Mouse (Mus musculus): Measurements from ENCODE around the gene Olfr319. TPM values are rescaled to one million over a fixed set of nuclear protein-coding genes. Genes with fewer than 3 reads are reported as not detected.
"Not testable (repeated sequence)": the region's sequence is repeated elsewhere in the genome, so short reads cannot be mapped to it uniquely, and the experiment has no call there.

The Olfr319 gene
- polyA plus RNA-seq, 1 experiment, result not detected

- Histone ChIP-seq H3K4me1 (ENCODE audit: control insufficient read depth, insufficient read depth, low read length) (no peaks in the 10 kb centered on the region), H3K4me3 (replicated peaks; ENCODE audit: control insufficient read depth, low read depth, low read length) (no peak within 1 kb of the TSS), H3K27ac (ENCODE audit: control insufficient read depth, insufficient read depth, low read depth, low read length, poor library complexity) (no peak within 1 kb of the TSS)
- no peak for TF ChIP-seq POLR2A (IDR thresholded peaks at IDR 0.05; ENCODE audit: borderline replicate concordance, control insufficient read depth, low read depth, low read length)
- TF ChIP-seq CTCF (IDR thresholded peaks at IDR 0.05; ENCODE audit: control insufficient read depth, insufficient read depth, low read length), result no peak
Measured at GRCm38 (mm10) chr11:58723914-58724313, 25.0 kb downstream of the Olfr319 start, which contains the start of gene Olfr318. Gene Olfr318, minus strand, starts transcription at chr11:58724014.

GRCm38 (mm10) chr11:58727896-58728650 lies 29.1 kb downstream of the Olfr319 start:
- 76% methylated on average over 6 of the region's 6 CpGs for WGBS

GRCm38 (mm10) chr11:58733372-58733771 lies 34.4 kb downstream of the Olfr319 start:
- no peak for TF ChIP-seq POLR2A (IDR thresholded peaks at IDR 0.05; ENCODE audit: borderline replicate concordance, control insufficient read depth, low read depth, low read length)
- no peak for TF ChIP-seq CTCF (IDR thresholded peaks at IDR 0.05; ENCODE audit: control insufficient read depth, insufficient read depth, low read length)
- WGBS, result 62% methylated on average over 3 of the region's 3 CpGs
- no peak overlapping the region for H3K4me3 ChIP-seq (replicated peaks; ENCODE audit: control insufficient read depth, low read depth, low read length)
- H3K4me1 ChIP-seq (ENCODE audit: control insufficient read depth, insufficient read depth, low read length), result no peaks in the 10 kb centered on the region
- H3K27ac ChIP-seq (ENCODE audit: control insufficient read depth, insufficient read depth, low read depth, low read length, poor library complexity), result no peak overlapping the region

More at GRCm38 (mm10) chr11:58727896-58728650, 29.1 kb downstream of the Olfr319 start:
- not testable (repeated sequence) for H3K4me1 ChIP-seq (ENCODE audit: control insufficient read depth, insufficient read depth, low read length); H3K4me3 ChIP-seq (replicated peaks; ENCODE audit: control insufficient read depth, low read depth, low read length); H3K27ac ChIP-seq (ENCODE audit: control insufficient read depth, insufficient read depth, low read depth, low read length, poor library complexity)

- WGBS, result 62% methylated on average over 4 of the region's 4 CpGs
- no peak within 1 kb of the TSS for H3K27ac ChIP-seq (ENCODE audit: control insufficient read depth, insufficient read depth, low read depth, low read length, poor library complexity)
- H3K4me3 ChIP-seq (replicated peaks; ENCODE audit: control insufficient read depth, low read depth, low read length), result no peak within 1 kb of the TSS
- H3K4me1 ChIP-seq (ENCODE audit: control insufficient read depth, insufficient read depth, low read length), result no peaks in the 10 kb centered on the region
- TF ChIP-seq POLR2A (IDR thresholded peaks at IDR 0.05; ENCODE audit: borderline replicate concordance, control insufficient read depth, low read depth, low read length), result no peak
- no peak for TF ChIP-seq CTCF (IDR thresholded peaks at IDR 0.05; ENCODE audit: control insufficient read depth, insufficient read depth, low read length)
Measured at GRCm38 (mm10) chr11:58738792-58739262, 39.9 kb downstream of the Olfr319 start, which contains the start of gene Olfr317. Gene Olfr317, minus strand, starts transcription at chr11:58739212.

GRCm38 (mm10) chr11:58751096-58751495 lies 52.1 kb downstream of the Olfr319 start:
- H3K4me1 ChIP-seq (ENCODE audit: control insufficient read depth, insufficient read depth, low read length); H3K4me3 ChIP-seq (replicated peaks; ENCODE audit: control insufficient read depth, low read depth, low read length); H3K27ac ChIP-seq (ENCODE audit: control insufficient read depth, insufficient read depth, low read depth, low read length, poor library complexity): not testable (repeated sequence)
- WGBS, result 76% methylated on average over 18 of the region's 18 CpGs

- Histone ChIP-seq H3K4me1 (ENCODE audit: control insufficient read depth, insufficient read depth, low read length) (no peaks in the 10 kb centered on the region), H3K27ac (ENCODE audit: control insufficient read depth, insufficient read depth, low read depth, low read length, poor library complexity) (no peak within 1 kb of the TSS), H3K4me3 (replicated peaks; ENCODE audit: control insufficient read depth, low read depth, low read length) (no peak within 1 kb of the TSS)
- WGBS, result 83% methylated on average over 2 of the region's 2 CpGs
- TF ChIP-seq POLR2A (IDR thresholded peaks at IDR 0.05; ENCODE audit: borderline replicate concordance, control insufficient read depth, low read depth, low read length) (no peak), CTCF (IDR thresholded peaks at IDR 0.05; ENCODE audit: control insufficient read depth, insufficient read depth, low read length) (no peak)
Measured at GRCm38 (mm10) chr11:58752434-58752833, 53.5 kb downstream of the Olfr319 start, which contains the start of gene Olfr316. Gene Olfr316, plus strand, starts transcription at chr11:58752734.

Other genes starting within 250 kb of the Olfr319 start
- not detected in 2 replicates for gene Lypd9, start 246.2 kb upstream of the Olfr319 start, polyA plus RNA-seq (2011; ENCODE audit: insufficient read depth, insufficient read length, low replicate concordance, missing spikeins)
- gene Olfr30, start 236.9 kb upstream of the Olfr319 start, polyA plus RNA-seq (2011; ENCODE audit: insufficient read depth, insufficient read length, low replicate concordance, missing spikeins), result not detected in 2 replicates
- not detected in 2 replicates for gene Olfr332, start 206.6 kb upstream of the Olfr319 start, polyA plus RNA-seq (2011; ENCODE audit: insufficient read depth, insufficient read length, low replicate concordance, missing spikeins)
- not detected in 2 replicates for gene Olfr331, start 196.6 kb upstream of the Olfr319 start, polyA plus RNA-seq (2011; ENCODE audit: insufficient read depth, insufficient read length, low replicate concordance, missing spikeins)
- not detected in 2 replicates for gene Olfr330, start 164.3 kb upstream of the Olfr319 start, polyA plus RNA-seq (2011; ENCODE audit: insufficient read depth, insufficient read length, low replicate concordance, missing spikeins)
- gene Olfr329-ps, start 152.7 kb upstream of the Olfr319 start, polyA plus RNA-seq (2011; ENCODE audit: insufficient read depth, insufficient read length, low replicate concordance, missing spikeins), result not detected in 2 replicates
- gene Olfr328, start 143.5 kb upstream of the Olfr319 start, polyA plus RNA-seq (2011; ENCODE audit: insufficient read depth, insufficient read length, low replicate concordance, missing spikeins), result not detected in 2 replicates
- gene Olfr224, start 128.6 kb upstream of the Olfr319 start, polyA plus RNA-seq (2011; ENCODE audit: insufficient read depth, insufficient read length, low replicate concordance, missing spikeins), result not detected in 2 replicates
- not detected in 2 replicates for gene Olfr325, start 121.4 kb upstream of the Olfr319 start, polyA plus RNA-seq (2011; ENCODE audit: insufficient read depth, insufficient read length, low replicate concordance, missing spikeins)
- gene Olfr324, start 104.0 kb upstream of the Olfr319 start, polyA plus RNA-seq (2011; ENCODE audit: insufficient read depth, insufficient read length, low replicate concordance, missing spikeins), result not detected in 2 replicates
- not detected in 2 replicates for gene 2210407C18Rik, start 83.1 kb upstream of the Olfr319 start, polyA plus RNA-seq (2011; ENCODE audit: insufficient read depth, insufficient read length, low replicate concordance, missing spikeins)
- gene Olfr323, start 68.7 kb upstream of the Olfr319 start, polyA plus RNA-seq (2011; ENCODE audit: insufficient read depth, insufficient read length, low replicate concordance, missing spikeins), result not detected in 2 replicates
- gene Trim58, start 58.7 kb upstream of the Olfr319 start, polyA plus RNA-seq (2011; ENCODE audit: insufficient read depth, insufficient read length, low replicate concordance, missing spikeins), result 24.8 and 27.5 TPM in 2 replicates
- gene Olfr322, start 40.4 kb upstream of the Olfr319 start, polyA plus RNA-seq (2011; ENCODE audit: insufficient read depth, insufficient read length, low replicate concordance, missing spikeins), result 0.77 TPM in 1 of 2 replicates, not detected in the other
- not detected in 2 replicates for gene Olfr320, start 18.1 kb upstream of the Olfr319 start, polyA plus RNA-seq (2011; ENCODE audit: insufficient read depth, insufficient read length, low replicate concordance, missing spikeins)
- gene Olfr318, start 24.9 kb downstream of the Olfr319 start, polyA plus RNA-seq (2011; ENCODE audit: insufficient read depth, insufficient read length, low replicate concordance, missing spikeins), result not detected in 2 replicates
- not detected in 2 replicates for gene Olfr317, start 40.0 kb downstream of the Olfr319 start, polyA plus RNA-seq (2011; ENCODE audit: insufficient read depth, insufficient read length, low replicate concordance, missing spikeins)
- gene Olfr316, start 53.6 kb downstream of the Olfr319 start, polyA plus RNA-seq (2011; ENCODE audit: insufficient read depth, insufficient read length, low replicate concordance, missing spikeins), result not detected in 2 replicates
- gene Olfr315, start 74.0 kb downstream of the Olfr319 start, polyA plus RNA-seq (2011; ENCODE audit: insufficient read depth, insufficient read length, low replicate concordance, missing spikeins), result not detected in 2 replicates
- gene Olfr314, start 83.8 kb downstream of the Olfr319 start, polyA plus RNA-seq (2011; ENCODE audit: insufficient read depth, insufficient read length, low replicate concordance, missing spikeins), result not detected in 2 replicates
- not detected in 2 replicates for gene Fam183b, start 102.8 kb downstream of the Olfr319 start, polyA plus RNA-seq (2011; ENCODE audit: insufficient read depth, insufficient read length, low replicate concordance, missing spikeins)
- not detected in 2 replicates for gene Olfr313, start 115.8 kb downstream of the Olfr319 start, polyA plus RNA-seq (2011; ENCODE audit: insufficient read depth, insufficient read length, low replicate concordance, missing spikeins)
- gene Olfr312, start 130.1 kb downstream of the Olfr319 start, polyA plus RNA-seq (2011; ENCODE audit: insufficient read depth, insufficient read length, low replicate concordance, missing spikeins), result not detected in 2 replicates
- gene Olfr311, start 140.1 kb downstream of the Olfr319 start, polyA plus RNA-seq (2011; ENCODE audit: insufficient read depth, insufficient read length, low replicate concordance, missing spikeins), result not detected in 2 replicates
- 1.4 and 1.6 TPM in 2 replicates for gene Gm12258, start 148.0 kb downstream of the Olfr319 start, polyA plus RNA-seq (2011; ENCODE audit: insufficient read depth, insufficient read length, low replicate concordance, missing spikeins)
- 1.3 and 5.5 TPM in 2 replicates for gene 2810021J22Rik, start 168.1 kb downstream of the Olfr319 start, polyA plus RNA-seq (2011; ENCODE audit: insufficient read depth, insufficient read length, low replicate concordance, missing spikeins)
- gene Zfp39, start 205.1 kb downstream of the Olfr319 start, polyA plus RNA-seq (2011; ENCODE audit: insufficient read depth, insufficient read length, low replicate concordance, missing spikeins), result 8.4 and 10.2 TPM in 2 replicates
- gene Btnl10, start 218.7 kb downstream of the Olfr319 start, polyA plus RNA-seq (2011; ENCODE audit: insufficient read depth, insufficient read length, low replicate concordance, missing spikeins), result 65.1 and 93.5 TPM in 2 replicates
- gene Rnf187, start 239.8 kb downstream of the Olfr319 start, polyA plus RNA-seq (2011; ENCODE audit: insufficient read depth, insufficient read length, low replicate concordance, missing spikeins), result 108 and 135 TPM in 2 replicates
- gene Hist3h2ba, start 249.8 kb downstream of the Olfr319 start, polyA plus RNA-seq (2011; ENCODE audit: insufficient read depth, insufficient read length, low replicate concordance, missing spikeins), result 18.8 and 22.9 TPM in 2 replicates

Measured in bone marrow, adult 2 months (tissue).